Mouse (Mus musculus) lung, embryonic 16.5 days (tissue): ENCODE results near the gene Selp. TPM values are rescaled to one million over a fixed set of nuclear protein-coding genes. Genes with fewer than 3 reads are reported as not detected.

Experiments used
- ATAC-seq: fragments of 200-750 bp; cut with Nextera tagmentation; 2 replicates; pipeline ENCODE4 v1.8.0; 2017; ENCODE audit warnings: low read depth, mild to moderate bottlenecking, moderate library complexity
- H3K27ac ChIP-seq: fragments of 300-500 bp; sonication (generic); 2 replicates; pipeline ENCODE4 v1.5.1; 2014; ENCODE audit warnings: mild to moderate bottlenecking, control low read depth, low read length
- H3K27me3 ChIP-seq: fragments of 300-500 bp; sonication (generic); 2 replicates; pipeline ENCODE4 v1.6.1; 2014; ENCODE audit warnings: low read depth, low read length, mixed read lengths; ENCODE audit not compliant: control insufficient read depth, insufficient read depth
- H3K36me3 ChIP-seq: fragments of 300-500 bp; sonication (generic); 2 replicates; pipeline ENCODE4 v1.6.1; 2014; ENCODE audit warnings: low read length; ENCODE audit not compliant: control insufficient read depth, insufficient read depth
- H3K4me1 ChIP-seq: fragments of 300-500 bp; sonication (generic); replicated peaks from 2 replicates; pipeline ENCODE4 v1.6.1; 2014; ENCODE audit warnings: low read length, mixed read lengths; ENCODE audit not compliant: control insufficient read depth, insufficient read depth
- H3K4me2 ChIP-seq: fragments of 300-500 bp; sonication (generic); 2 replicates; pipeline ENCODE4 v1.6.1; 2014; ENCODE audit warnings: low read depth, low read length, control low read depth
- H3K4me3 ChIP-seq: fragments of 300-500 bp; sonication (generic); 2 replicates; pipeline ENCODE4 v1.5.1; 2014; ENCODE audit warnings: mild to moderate bottlenecking, low read length, control low read depth
- H3K9ac ChIP-seq: fragments of 300-500 bp; sonication (generic); 2 replicates; pipeline ENCODE4 v1.6.1; 2014; ENCODE audit warnings: low read length, control low read depth
- H3K9me3 ChIP-seq: fragments of 300-500 bp; sonication (generic); 2 replicates; pipeline ENCODE4 v1.6.1; 2016; ENCODE audit warnings: low read length; ENCODE audit not compliant: control insufficient read depth
- WGBS: fragments of 180-500 bp; shearing (Covaris S2); extraction: QIAGEN DNeasy Blood & Tissue Kit; methylation state at CpG from one replicate; pipeline ENCODE4 v1.1.7; 2014; 5-methylcytosine and 5-hydroxymethylcytosine counted together
- polyA plus RNA-seq: library from polyadenylated mRNA; unstranded; fragments of >200 nt; fragmentation: Nextera tagmentation; extraction: Ambion mirVana; gene quantifications from 2 replicates; pipeline ENCODE4 v1.2.1, GENCODE M21; 2015

Gene Selp
- polyA plus RNA-seq, 1 experiment from 2014 or later = 0.08 TPM

- Histone ChIP-seq H3K27ac (no peak overlapping the region), H3K36me3 (no peaks in the 10 kb centered on the region), H3K9ac (no peak overlapping the region), H3K4me2 (no peak overlapping the region), H3K4me1 (no peaks in the 10 kb centered on the region), H3K9me3 (no peaks in the 10 kb centered on the region), H3K27me3 (no peaks in the 10 kb centered on the region), H3K4me3 (no peak overlapping the region)
- no peak for ATAC-seq
- 74% methylated on average over 3 of the region's 3 CpGs for WGBS
These were observed 38.0 kb upstream of the Selp start for GRCm38 (mm10) chr1:164077031-164077430.

- Histone ChIP-seq H3K9me3 (no peaks in the 10 kb centered on the region), H3K4me1 (no peaks in the 10 kb centered on the region), H3K9ac (no peak overlapping the region), H3K27ac (no peak overlapping the region), H3K27me3 (no peaks in the 10 kb centered on the region), H3K36me3 (no peaks in the 10 kb centered on the region), H3K4me3 (no peak overlapping the region), H3K4me2 (no peak overlapping the region)
- WGBS = 71% methylated on average over 4 of the region's 4 CpGs
- ATAC-seq = no peak
These were observed 36.7 kb upstream of the Selp start for GRCm38 (mm10) chr1:164078323-164078741.

GRCm38 (mm10) chr1:164079091-164079490 lies 36.0 kb upstream of the Selp start:
- Histone ChIP-seq H3K9me3 (no peaks in the 10 kb centered on the region), H3K9ac (no peak overlapping the region), H3K4me1 (no peaks in the 10 kb centered on the region), H3K27me3 (no peaks in the 10 kb centered on the region), H3K27ac (no peak overlapping the region), H3K36me3 (no peaks in the 10 kb centered on the region), H3K4me2 (no peak overlapping the region), H3K4me3 (no peak overlapping the region)
- no peak for ATAC-seq
- WGBS = 73% methylated on average over 11 of the region's 11 CpGs

GRCm38 (mm10) chr1:164083046-164083445 lies 32.0 kb upstream of the Selp start:
- Histone ChIP-seq H3K9ac (no peak overlapping the region), H3K36me3 (no peaks in the 10 kb centered on the region), H3K4me2 (no peak overlapping the region), H3K9me3 (no peaks in the 10 kb centered on the region), H3K4me1 (no peaks in the 10 kb centered on the region), H3K27ac (no peak overlapping the region), H3K27me3 (no peaks in the 10 kb centered on the region), H3K4me3 (no peak overlapping the region)
- no peak for ATAC-seq
- 77% methylated on average over 4 of the region's 4 CpGs for WGBS

- H3K36me3 ChIP-seq = no peaks in the 10 kb centered on the region
- H3K27me3 ChIP-seq = no peaks in the 10 kb centered on the region
- H3K9me3 ChIP-seq = no peaks in the 10 kb centered on the region
- H3K4me3 ChIP-seq = no peak overlapping the region
- no peak overlapping the region for H3K9ac ChIP-seq
- ATAC-seq = no peak
- H3K4me2 ChIP-seq = no peak overlapping the region
- no peak overlapping the region for H3K27ac ChIP-seq
- WGBS = 87% methylated on average over 3 of the region's 3 CpGs
- H3K4me1 ChIP-seq = no peaks in the 10 kb centered on the region
These were observed 28.3 kb upstream of the Selp start for GRCm38 (mm10) chr1:164086797-164087196.

- H3K9ac ChIP-seq = no peak overlapping the region
- no peak for ATAC-seq
- no peaks in the 10 kb centered on the region for H3K27me3 ChIP-seq
- H3K27ac ChIP-seq = no peak overlapping the region
- no peaks in the 10 kb centered on the region for H3K9me3 ChIP-seq
- WGBS = 85% methylated on average over 5 of the region's 5 CpGs
- H3K4me3 ChIP-seq = no peak overlapping the region
- H3K4me1 ChIP-seq = no peaks in the 10 kb centered on the region
- no peak overlapping the region for H3K4me2 ChIP-seq
- no peaks in the 10 kb centered on the region for H3K36me3 ChIP-seq
These were observed 27.2 kb upstream of the Selp start for GRCm38 (mm10) chr1:164087872-164088271.

- H3K9me3 ChIP-seq = no peaks in the 10 kb centered on the region
- 28% methylated on average over 6 of the region's 6 CpGs for WGBS
- ATAC-seq = no peak
- no peaks in the 10 kb centered on the region for H3K4me1 ChIP-seq
- H3K4me2 ChIP-seq = no peak overlapping the region
- H3K4me3 ChIP-seq = no peak overlapping the region
- no peaks in the 10 kb centered on the region for H3K36me3 ChIP-seq
- H3K9ac ChIP-seq = no peak overlapping the region
- no peaks in the 10 kb centered on the region for H3K27me3 ChIP-seq
- no peak overlapping the region for H3K27ac ChIP-seq
These were observed 18.3 kb upstream of the Selp start for GRCm38 (mm10) chr1:164096780-164097179.

- Histone ChIP-seq H3K27ac (no peak overlapping the region), H3K9ac (no peak overlapping the region), H3K36me3 (no peaks in the 10 kb centered on the region), H3K4me1 (no peaks in the 10 kb centered on the region), H3K4me3 (no peak overlapping the region), H3K27me3 (no peaks in the 10 kb centered on the region), H3K4me2 (no peak overlapping the region), H3K9me3 (no peaks in the 10 kb centered on the region)
- ATAC-seq = no peak
- WGBS = 74% methylated on average over 2 of the region's 2 CpGs
These were observed 17.2 kb upstream of the Selp start for GRCm38 (mm10) chr1:164097911-164098310.

- H3K9me3 ChIP-seq = no peaks in the 10 kb centered on the region
- H3K4me2 ChIP-seq = no peak overlapping the region
- H3K4me1 ChIP-seq = no peaks in the 10 kb centered on the region
- H3K4me3 ChIP-seq = no peak overlapping the region
- no peaks in the 10 kb centered on the region for H3K36me3 ChIP-seq
- no peak overlapping the region for H3K9ac ChIP-seq
- 66% methylated on average over 2 of the region's 2 CpGs for WGBS
- no peak for ATAC-seq
- H3K27me3 ChIP-seq = no peaks in the 10 kb centered on the region
- H3K27ac ChIP-seq = no peak overlapping the region
These were observed 16.7 kb upstream of the Selp start for GRCm38 (mm10) chr1:164098372-164098771.

GRCm38 (mm10) chr1:164109763-164110162 lies 5.3 kb upstream of the Selp start:
- H3K36me3 ChIP-seq = no peaks in the 10 kb centered on the region
- no peak overlapping the region for H3K4me3 ChIP-seq
- H3K9ac ChIP-seq = no peak overlapping the region
- H3K27ac ChIP-seq = peak overlapping the region; percentile 49; the same call in 1 of the 2 replicates
- WGBS = 62% methylated on average over 2 of the region's 2 CpGs
- no peaks in the 10 kb centered on the region for H3K4me1 ChIP-seq
- 0 out of 2 replicates have a peak, but pooled peaks have one; percentile 43 for ATAC-seq
- no peaks in the 10 kb centered on the region for H3K27me3 ChIP-seq
- no peaks in the 10 kb centered on the region for H3K9me3 ChIP-seq
- no peak overlapping the region for H3K4me2 ChIP-seq
